Mouse (Mus musculus) erythroblast, embryonic 14.5 days (primary cell): ENCODE data around the gene Ccdc77.

ENCODE experiments used
- GATA1 ChIP-seq: IDR thresholded peaks from 2 replicates; pipeline ENCODE4 v1.6.1; 2012; ENCODE audit warnings: low read length, inconsistent platforms, mixed read lengths
- TAL1 ChIP-seq: IDR thresholded peaks from 3 replicates; pipeline ENCODE4 v1.6.1; 2012; ENCODE audit warnings: low read length, inconsistent platforms, mixed read lengths

- TF ChIP-seq TAL1: no peak
- no peak for TF ChIP-seq GATA1
Measured at GRCm38 (mm10) chr6:120390054-120390453, 25.9 kb upstream of the Ccdc77 start.
